Mouse (Mus musculus): ENCODE measurements around the gene Gm20388. TPM values are rescaled to one million over a fixed set of nuclear protein-coding genes. Genes with fewer than 3 reads are reported as not detected.

Gene Gm20388
- polyA plus RNA-seq, 1 experiment from 2014 or later = 7.4 TPM

- H3K27me3 ChIP-seq (ENCODE audit: control insufficient read depth, insufficient read depth, low read length) = no peaks in the 10 kb centered on the region
- no peak overlapping the region for H3K4me2 ChIP-seq (ENCODE audit: low read depth, low read length)
- H3K9ac ChIP-seq (ENCODE audit: low read length) = peak overlapping the region; percentile 31; the same call in 1 of the 2 replicates
- no peaks in the 10 kb centered on the region for H3K36me3 ChIP-seq (ENCODE audit: control insufficient read depth, insufficient read depth, low read length)
- no peaks in the 10 kb centered on the region for H3K9me3 ChIP-seq (replicated peaks; ENCODE audit: control insufficient read depth, low read length)
- H3K4me3 ChIP-seq (replicated peaks; ENCODE audit: low read length) = no peak overlapping the region
- ATAC-seq (ENCODE audit: insufficient read depth, low FRiP score) = no peak; the same call in 1 of the 2 replicates
- H3K4me1 ChIP-seq (ENCODE audit: control insufficient read depth, insufficient read depth, low read length) = peaks cover 9% of the 10 kb centered on the region; the same call in 1 of the 2 replicates
- no peak overlapping the region; the same call in 1 of the 2 replicates for H3K27ac ChIP-seq (ENCODE audit: low read length)
- WGBS = 71% methylated on average over 12 of the region's 12 CpGs
Observed at GRCm38 (mm10) chr8:122701441-122702185, 2791.0 kb downstream of the Gm20388 start.

- Histone ChIP-seq H3K4me2 (ENCODE audit: low read depth, low read length) (no peak overlapping the region), H3K27ac (ENCODE audit: low read length) (no peak overlapping the region), H3K36me3 (ENCODE audit: control insufficient read depth, insufficient read depth, low read length) (no peaks in the 10 kb centered on the region), H3K9me3 (replicated peaks; ENCODE audit: control insufficient read depth, low read length) (no peaks in the 10 kb centered on the region), H3K4me1 (ENCODE audit: control insufficient read depth, insufficient read depth, low read length) (peaks cover 9% of the 10 kb centered on the region; the same call in 1 of the 2 replicates), H3K9ac (ENCODE audit: low read length) (peak overlapping the region; percentile 16; the same call in 1 of the 2 replicates), H3K4me3 (replicated peaks; ENCODE audit: low read length) (no peak overlapping the region), H3K27me3 (ENCODE audit: control insufficient read depth, insufficient read depth, low read length) (no peaks in the 10 kb centered on the region)
- ATAC-seq (ENCODE audit: insufficient read depth, low FRiP score) = no peak
- WGBS = 38% methylated on average over 10 of the region's 10 CpGs
Observed at GRCm38 (mm10) chr8:122702301-122702941, 2791.8 kb downstream of the Gm20388 start.

GRCm38 (mm10) chr8:122702957-122703356 lies 2792.3 kb downstream of the Gm20388 start:
- H3K9ac ChIP-seq (ENCODE audit: low read length) = 0 out of 2 replicates have a peak overlapping the region, but pooled peaks have one; percentile 16
- H3K27me3 ChIP-seq (ENCODE audit: control insufficient read depth, insufficient read depth, low read length) = no peaks in the 10 kb centered on the region
- 76% methylated on average over 6 of the region's 6 CpGs for WGBS

GRCm38 (mm10) chr8:122704612-122705011 lies 2794.0 kb downstream of the Gm20388 start:
- ATAC-seq (ENCODE audit: insufficient read depth, low FRiP score) = no peak
- no peaks in the 10 kb centered on the region for H3K9me3 ChIP-seq (replicated peaks; ENCODE audit: control insufficient read depth, low read length)
- no peak overlapping the region for H3K4me3 ChIP-seq (replicated peaks; ENCODE audit: low read length)
- H3K36me3 ChIP-seq (ENCODE audit: control insufficient read depth, insufficient read depth, low read length) = no peaks in the 10 kb centered on the region
- 0 out of 2 replicates have a peak, but pooled peaks cover 4% of the 10 kb centered on the region for H3K4me1 ChIP-seq (ENCODE audit: control insufficient read depth, insufficient read depth, low read length)
- WGBS = 86% methylated on average over 3 of the region's 3 CpGs
- H3K27ac ChIP-seq (ENCODE audit: low read length) = no peak overlapping the region
- no peak overlapping the region for H3K9ac ChIP-seq (ENCODE audit: low read length)
- H3K27me3 ChIP-seq (ENCODE audit: control insufficient read depth, insufficient read depth, low read length) = no peaks in the 10 kb centered on the region
- no peak overlapping the region for H3K4me2 ChIP-seq (ENCODE audit: low read depth, low read length)

More at GRCm38 (mm10) chr8:122702957-122703356, 2792.3 kb downstream of the Gm20388 start:
- no peak overlapping the region for H3K4me2 ChIP-seq (ENCODE audit: low read depth, low read length)
- H3K27ac ChIP-seq (ENCODE audit: low read length) = no peak overlapping the region
- no peaks in the 10 kb centered on the region for H3K36me3 ChIP-seq (ENCODE audit: control insufficient read depth, insufficient read depth, low read length)
- peaks cover 9% of the 10 kb centered on the region; the same call in 1 of the 2 replicates for H3K4me1 ChIP-seq (ENCODE audit: control insufficient read depth, insufficient read depth, low read length)
- no peaks in the 10 kb centered on the region for H3K9me3 ChIP-seq (replicated peaks; ENCODE audit: control insufficient read depth, low read length)
- no peak overlapping the region for H3K4me3 ChIP-seq (replicated peaks; ENCODE audit: low read length)
- ATAC-seq (ENCODE audit: insufficient read depth, low FRiP score) = no peak

- H3K9ac ChIP-seq (ENCODE audit: low read length) = no peak overlapping the region
- H3K36me3 ChIP-seq (ENCODE audit: control insufficient read depth, insufficient read depth, low read length) = no peaks in the 10 kb centered on the region
- H3K27me3 ChIP-seq (ENCODE audit: control insufficient read depth, insufficient read depth, low read length) = no peaks in the 10 kb centered on the region
- no peak overlapping the region for H3K4me3 ChIP-seq (replicated peaks; ENCODE audit: low read length)
- 0 out of 2 replicates have a peak, but pooled peaks cover 4% of the 10 kb centered on the region for H3K4me1 ChIP-seq (ENCODE audit: control insufficient read depth, insufficient read depth, low read length)
- H3K9me3 ChIP-seq (replicated peaks; ENCODE audit: control insufficient read depth, low read length) = no peaks in the 10 kb centered on the region
- ATAC-seq (ENCODE audit: insufficient read depth, low FRiP score) = no peak
- WGBS = 43% methylated on average over 12 of the region's 12 CpGs
- H3K4me2 ChIP-seq (ENCODE audit: low read depth, low read length) = no peak overlapping the region
- H3K27ac ChIP-seq (ENCODE audit: low read length) = no peak overlapping the region
Observed at GRCm38 (mm10) chr8:122705901-122706561, 2795.4 kb downstream of the Gm20388 start.

GRCm38 (mm10) chr8:122707184-122707583 lies 2796.5 kb downstream of the Gm20388 start:
- ATAC-seq (ENCODE audit: insufficient read depth, low FRiP score) = no peak

GRCm38 (mm10) chr8:122709340-122710111 lies 2798.9 kb downstream of the Gm20388 start:
- Histone ChIP-seq H3K9me3 (replicated peaks; ENCODE audit: control insufficient read depth, low read length) (no peaks in the 10 kb centered on the region), H3K27me3 (ENCODE audit: control insufficient read depth, insufficient read depth, low read length) (no peaks in the 10 kb centered on the region), H3K36me3 (ENCODE audit: control insufficient read depth, insufficient read depth, low read length) (no peaks in the 10 kb centered on the region), H3K4me2 (ENCODE audit: low read depth, low read length) (no peak overlapping the region), H3K4me1 (ENCODE audit: control insufficient read depth, insufficient read depth, low read length) (0 out of 2 replicates have a peak, but pooled peaks cover 4% of the 10 kb centered on the region), H3K9ac (ENCODE audit: low read length) (no peak overlapping the region), H3K4me3 (replicated peaks; ENCODE audit: low read length) (no peak overlapping the region), H3K27ac (ENCODE audit: low read length) (no peak overlapping the region)
- no peak for ATAC-seq (ENCODE audit: insufficient read depth, low FRiP score)
- 38% methylated on average over 26 of the region's 26 CpGs for WGBS

More at GRCm38 (mm10) chr8:122707184-122707583, 2796.5 kb downstream of the Gm20388 start:
- Histone ChIP-seq H3K4me3 (replicated peaks; ENCODE audit: low read length) (no peak overlapping the region), H3K4me1 (ENCODE audit: control insufficient read depth, insufficient read depth, low read length) (0 out of 2 replicates have a peak, but pooled peaks cover 4% of the 10 kb centered on the region), H3K27ac (ENCODE audit: low read length) (no peak overlapping the region), H3K4me2 (ENCODE audit: low read depth, low read length) (no peak overlapping the region), H3K9ac (ENCODE audit: low read length) (no peak overlapping the region), H3K27me3 (ENCODE audit: control insufficient read depth, insufficient read depth, low read length) (no peaks in the 10 kb centered on the region), H3K36me3 (ENCODE audit: control insufficient read depth, insufficient read depth, low read length) (no peaks in the 10 kb centered on the region), H3K9me3 (replicated peaks; ENCODE audit: control insufficient read depth, low read length) (no peaks in the 10 kb centered on the region)
- WGBS = 52% methylated on average over 4 of the region's 4 CpGs

GRCm38 (mm10) chr8:122711480-122711879 lies 2800.8 kb downstream of the Gm20388 start:
- H3K4me1 ChIP-seq (ENCODE audit: control insufficient read depth, insufficient read depth, low read length) = no peaks in the 10 kb centered on the region
- no peaks in the 10 kb centered on the region for H3K9me3 ChIP-seq (replicated peaks; ENCODE audit: control insufficient read depth, low read length)
- no peaks in the 10 kb centered on the region for H3K36me3 ChIP-seq (ENCODE audit: control insufficient read depth, insufficient read depth, low read length)
- no peaks in the 10 kb centered on the region for H3K27me3 ChIP-seq (ENCODE audit: control insufficient read depth, insufficient read depth, low read length)
- no peak overlapping the region for H3K9ac ChIP-seq (ENCODE audit: low read length)
- no peak overlapping the region for H3K4me3 ChIP-seq (replicated peaks; ENCODE audit: low read length)
- no peak overlapping the region for H3K27ac ChIP-seq (ENCODE audit: low read length)
- ATAC-seq (ENCODE audit: insufficient read depth, low FRiP score) = no peak
- H3K4me2 ChIP-seq (ENCODE audit: low read depth, low read length) = no peak overlapping the region
- 77% methylated on average over 3 of the region's 3 CpGs for WGBS
